Mouse (Mus musculus) retina, postnatal 1 day (tissue): ENCODE measurements at regions not wholly inside any gene's neighbourhood (a gene's known extent, or its start where the extent isn't known, plus 50 kb on each side); places are given as distances from the start of the nearest gene placed in this dataset.

Experiments used
- DNase-seq: peaks from one replicate; pipeline ENCODE4 v3.0.0-alpha.2; 2012

DNA sequence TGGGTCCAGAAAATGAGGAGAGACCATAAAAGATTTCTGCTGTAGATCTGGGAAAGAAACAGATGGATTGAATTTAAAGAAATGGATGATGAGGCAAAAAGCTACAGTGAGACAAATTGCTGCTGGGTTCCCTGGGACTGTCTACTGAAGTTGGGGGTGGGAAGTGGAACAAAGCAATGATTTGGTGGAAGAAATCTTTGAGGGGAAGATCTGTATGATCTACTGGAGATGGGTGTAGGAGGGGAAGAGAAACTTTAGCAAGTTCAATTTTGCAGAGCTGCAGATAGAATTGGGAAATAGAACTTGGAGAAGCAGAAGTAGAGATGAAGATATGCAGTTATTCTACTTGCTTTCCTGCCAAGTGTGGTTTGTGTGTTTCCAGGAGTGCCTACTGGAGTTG is 5478.8 kb downstream of the 9330182O14Rik start:
- no peak for DNase-seq

DNA sequence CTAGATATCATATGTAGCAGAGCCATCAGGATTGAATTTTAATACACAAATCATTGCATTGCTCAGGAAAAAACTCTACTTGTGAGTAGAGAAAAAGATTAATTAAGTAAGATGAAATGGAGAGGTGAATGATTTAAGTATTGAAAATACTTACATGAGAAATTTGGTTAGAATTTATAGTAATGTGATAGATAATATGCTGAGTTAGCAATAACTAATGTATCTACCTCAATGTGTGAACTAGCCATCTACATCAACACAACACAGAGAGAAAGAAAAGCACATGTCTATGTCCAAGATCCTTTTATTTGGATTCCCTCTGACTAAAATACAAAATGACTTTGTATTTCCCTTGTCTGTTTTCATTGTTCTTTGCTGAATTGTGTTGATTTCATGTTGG is 5512.1 kb downstream of the 9330182O14Rik start:
- no peak for DNase-seq

DNA sequence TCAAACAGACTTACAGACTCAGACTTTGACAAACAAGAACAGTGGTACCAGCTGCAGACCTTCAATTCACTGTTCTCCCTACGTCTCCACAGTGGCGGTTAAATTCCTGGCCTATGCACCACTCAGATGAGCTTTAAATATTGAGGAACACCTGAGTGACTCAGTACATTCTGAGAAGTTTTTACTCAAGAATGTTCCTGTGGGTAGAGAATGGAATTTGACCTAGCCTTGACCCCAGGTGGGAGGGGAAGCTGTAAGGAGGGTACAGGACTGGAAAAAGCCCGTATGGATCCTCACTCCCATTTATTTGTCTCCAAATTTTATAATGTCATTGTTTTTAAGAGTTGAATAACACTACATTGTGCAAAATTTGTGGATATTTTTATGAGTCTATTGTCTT is 5529.4 kb downstream of the 9330182O14Rik start:
- DNase-seq: no peak

DNA sequence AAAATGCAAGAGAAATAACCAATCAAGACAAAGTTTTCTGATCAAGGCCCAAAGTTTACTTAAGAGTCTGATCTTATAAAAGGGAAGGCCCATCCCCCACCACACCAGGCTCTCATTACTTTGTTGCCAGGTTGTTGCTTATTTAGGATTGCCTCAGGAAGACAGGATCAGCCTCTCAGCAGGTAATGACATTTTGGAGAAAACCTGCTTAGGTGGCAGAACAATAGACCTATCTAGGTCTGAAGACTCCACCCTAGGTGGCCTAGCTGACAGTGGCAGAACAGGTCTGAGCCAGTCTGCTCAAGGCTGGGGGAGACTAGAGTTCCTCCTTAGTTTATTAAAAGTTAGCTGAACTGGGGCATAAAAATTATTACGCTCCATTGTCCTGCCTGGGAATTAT is 5555.3 kb downstream of the 9330182O14Rik start:
- no peak for DNase-seq

DNA sequence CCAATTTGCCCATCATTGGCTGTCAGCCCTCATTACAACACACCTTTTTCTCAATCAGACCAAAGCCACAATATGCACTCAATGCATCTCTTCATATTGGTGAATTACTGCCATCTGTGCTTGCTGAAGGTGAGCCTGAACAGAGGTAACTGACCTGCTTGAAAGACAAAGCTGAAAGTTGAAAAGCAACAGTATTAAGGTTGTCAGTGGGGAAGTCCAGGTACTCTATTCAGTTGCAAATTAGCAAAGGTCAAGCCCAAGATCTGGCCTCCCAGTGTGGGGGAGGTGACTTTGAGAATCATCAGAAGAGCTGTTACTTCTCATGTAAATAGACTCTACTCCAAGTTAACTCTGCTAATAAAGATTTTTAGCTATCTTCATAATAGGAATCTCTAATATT is 5555.9 kb downstream of the 9330182O14Rik start:
- DNase-seq: no peak

DNA sequence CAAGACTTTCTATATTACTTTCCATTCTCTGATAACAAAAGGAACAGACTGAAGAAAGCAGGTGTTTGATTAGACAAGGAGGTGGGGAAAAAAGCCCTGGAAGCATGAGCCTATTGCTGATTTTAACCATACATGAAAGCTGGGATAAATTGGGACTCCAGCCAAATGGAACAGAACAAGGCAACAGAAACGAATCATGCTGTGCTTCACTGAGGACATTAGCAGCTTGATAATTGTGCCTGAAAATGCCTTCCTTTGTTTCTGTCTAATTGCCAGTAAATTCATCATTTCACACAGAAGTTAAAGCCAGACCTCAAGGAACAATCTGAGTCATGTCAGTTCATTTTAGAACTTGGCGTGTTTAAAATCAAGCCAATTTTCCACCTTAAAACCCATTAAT is 5576.9 kb downstream of the 9330182O14Rik start:
- peak; percentile 97 for DNase-seq

DNA sequence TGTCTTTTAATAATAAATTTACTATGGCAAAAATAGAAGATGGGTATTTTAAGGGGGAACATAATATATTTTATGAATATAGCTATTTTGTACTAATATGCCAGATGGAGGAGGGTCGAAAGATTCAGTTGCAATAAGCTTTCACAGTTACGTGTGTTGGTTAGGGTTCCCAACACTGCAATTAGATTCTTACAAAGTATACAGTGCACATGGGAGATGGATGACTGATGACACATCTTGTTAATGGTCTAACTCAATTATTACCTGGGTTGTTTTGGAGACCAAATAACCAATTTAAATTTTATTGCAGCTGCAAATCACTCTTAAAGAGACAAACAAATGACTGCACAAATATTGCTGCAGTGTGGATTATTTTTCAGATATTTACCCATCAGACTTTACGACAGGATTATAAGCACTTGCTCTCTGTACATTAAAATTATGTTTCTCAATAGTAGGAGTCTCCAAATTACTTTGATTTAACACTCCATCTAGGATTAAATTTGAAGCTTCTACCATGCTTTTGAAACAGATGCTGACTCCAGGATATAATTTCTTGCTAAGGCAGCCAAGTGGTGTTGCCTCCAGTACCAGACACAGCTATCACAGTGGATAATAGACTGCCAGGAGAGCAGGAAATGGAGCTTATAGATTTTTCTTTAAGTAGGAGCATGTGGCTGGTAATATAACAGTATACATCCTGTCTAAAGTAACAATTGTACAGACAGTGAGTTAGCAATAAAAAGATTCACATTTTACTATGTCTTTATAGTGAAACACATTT is 5596.4 kb downstream of the 9330182O14Rik start:
- DNase-seq: no peak

DNA sequence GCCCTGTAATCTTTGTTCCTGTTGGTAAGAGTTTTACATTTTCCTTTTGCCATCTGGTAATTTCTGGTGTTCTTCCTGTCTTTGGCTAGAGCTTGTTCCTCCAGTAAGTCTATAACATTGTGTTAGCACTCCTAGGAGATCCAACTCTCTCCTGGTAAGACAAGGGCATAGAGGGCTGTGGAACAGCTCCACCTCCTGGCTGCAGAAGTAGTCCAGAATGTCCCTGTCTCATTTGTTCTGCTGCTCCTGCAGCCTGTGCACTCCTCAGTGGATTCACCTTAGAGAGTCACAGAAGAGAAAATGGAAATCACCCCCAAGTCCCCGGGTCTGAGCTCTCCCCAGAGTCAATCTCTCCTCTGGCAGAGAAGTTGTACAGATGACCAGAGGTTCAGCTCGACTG is 5629.1 kb downstream of the 9330182O14Rik start:
- peak; percentile 33 for DNase-seq
